Mouse (Mus musculus) large intestine, adult 2 months (tissue): ENCODE measurements around the gene Pld1. TPM values are rescaled to one million over a fixed set of nuclear protein-coding genes. Genes with fewer than 3 reads are reported as not detected.

Source experiments
- polyA plus RNA-seq: library from polyadenylated mRNA; depleted of rRNA; stranded (reverse); fragments of >200 nt; gene quantifications from 2 replicates; pipeline ENCODE4 v1.2.3, GENCODE M21; 2012; rRNA removed

The Pld1 gene
- polyA plus RNA-seq, 1 experiment, result 23.3 TPM

Other genes with a start within 250 kb of the Pld1 start
- gene Fndc3b, start 227.4 kb upstream of the Pld1 start, polyA plus RNA-seq, result 5.7 and 8.6 TPM in 2 replicates
- not detected in 2 replicates for gene Tmem212, start 42.3 kb upstream of the Pld1 start, polyA plus RNA-seq